Mouse (Mus musculus) kidney, embryonic 15.5 days (tissue): ENCODE results near the gene Tsen15. TPM values are rescaled to one million over a fixed set of nuclear protein-coding genes. Genes with fewer than 3 reads are reported as not detected.

Experiments
- ATAC-seq: fragments of 200-750 bp; cut with Nextera tagmentation; replicated peaks from 2 replicates; pipeline ENCODE4 v1.8.0; 2017; ENCODE audit warnings: moderate TSS enrichment; ENCODE audit not compliant: low FRiP score
- H3K27ac ChIP-seq: fragments of 300-500 bp; sonication (generic); 2 replicates; pipeline ENCODE4 v1.5.1; 2015; ENCODE audit warnings: mild to moderate bottlenecking, inconsistent platforms
- H3K27me3 ChIP-seq: fragments of 300-500 bp; sonication (generic); 2 replicates; pipeline ENCODE4 v1.6.1; 2015; ENCODE audit warnings: inconsistent platforms
- H3K36me3 ChIP-seq: fragments of 300-500 bp; sonication (generic); 2 replicates; pipeline ENCODE4 v1.6.1; 2015; ENCODE audit warnings: inconsistent platforms
- H3K4me1 ChIP-seq: fragments of 300-500 bp; sonication (generic); 2 replicates; pipeline ENCODE4 v1.6.1; 2015; ENCODE audit warnings: inconsistent platforms
- H3K4me2 ChIP-seq: fragments of 300-500 bp; sonication (generic); 2 replicates; pipeline ENCODE4 v1.6.1; 2015; ENCODE audit warnings: moderate library complexity, mild to moderate bottlenecking, inconsistent platforms
- H3K4me3 ChIP-seq: fragments of 300-500 bp; sonication (generic); replicated peaks from 2 replicates; pipeline ENCODE4 v1.5.1; 2015; ENCODE audit warnings: mild to moderate bottlenecking, inconsistent platforms
- H3K9ac ChIP-seq: fragments of 300-500 bp; sonication (generic); 2 replicates; pipeline ENCODE4 v1.6.1; 2015; ENCODE audit warnings: mild to moderate bottlenecking, inconsistent platforms
- H3K9me3 ChIP-seq: fragments of 300-500 bp; sonication (generic); replicated peaks from 2 replicates; pipeline ENCODE4 v1.6.1; 2016; ENCODE audit warnings: inconsistent platforms
- WGBS: fragments of 180-500 bp; shearing (Covaris S2); methylation state at CpG from one replicate; pipeline ENCODE4 v1.1.7; 2015; ENCODE audit warnings: mixed read lengths; 5-methylcytosine and 5-hydroxymethylcytosine counted together
- polyA plus RNA-seq: library from polyadenylated mRNA; unstranded; fragments of >200 nt; fragmentation: Nextera tagmentation; extraction: Ambion mirVana; gene quantifications from 2 replicates; pipeline ENCODE4 v1.2.1, GENCODE M21; 2015

Tsen15 gene
- polyA plus RNA-seq, result 88.5 and 92.0 TPM in 2 replicates

DNA sequence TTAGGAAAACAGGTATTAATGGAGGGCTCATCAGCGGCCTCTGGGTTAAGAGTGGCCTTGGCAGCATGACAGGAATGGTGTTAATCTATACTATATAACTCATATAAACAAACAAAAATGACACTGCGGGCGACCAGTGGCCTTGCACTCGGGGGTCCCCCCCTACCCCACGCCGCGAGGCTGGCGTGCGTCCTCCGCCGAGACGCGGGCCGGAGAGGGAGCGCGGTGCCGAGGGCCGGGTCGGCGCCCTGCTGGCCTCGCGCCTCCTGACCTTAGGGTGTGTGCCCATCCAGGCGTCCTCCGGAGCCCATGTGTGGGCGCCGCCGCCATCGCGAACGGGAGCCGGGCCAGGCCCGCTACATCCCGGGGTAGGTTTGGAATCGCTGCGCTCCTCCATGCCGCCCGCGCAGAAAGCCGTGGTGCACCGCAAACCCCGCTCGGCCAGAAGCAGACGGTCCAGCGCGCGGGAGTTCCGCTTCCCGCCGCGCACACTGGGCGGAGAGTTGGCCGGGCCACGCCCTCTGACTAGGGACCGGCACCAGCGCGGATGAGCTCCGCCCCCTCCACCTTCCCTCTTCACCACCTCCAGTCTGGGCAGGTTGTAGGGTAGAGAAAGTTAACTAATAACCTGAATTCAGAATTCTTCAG is at the start of gene Tsen15:
Tsen15 (minus strand) TSS at position 501 of the 648 bp plus-strand sequence.
- H3K9me3 ChIP-seq, result no peaks in the 10 kb centered on the region
- WGBS, result under 1% methylated on average over 57 of the region's 57 CpGs
- peak within 1 kb of the TSS; percentile 63; the same call in 1 of the 2 replicates for H3K27ac ChIP-seq
- no peaks in the 10 kb centered on the region for H3K27me3 ChIP-seq
- H3K4me2 ChIP-seq, result peak within 1 kb of the TSS; percentile 66
- peak; percentile 98 for ATAC-seq
- peaks cover 9% of the 10 kb centered on the region; the same call in 1 of the 2 replicates for H3K4me1 ChIP-seq
- peaks cover 13% of the 10 kb centered on the region for H3K36me3 ChIP-seq
- peak within 1 kb of the TSS; percentile 88 for H3K9ac ChIP-seq
- H3K4me3 ChIP-seq, result peak within 1 kb of the TSS; percentile 84

- Histone ChIP-seq H3K4me1 (no peaks in the 10 kb centered on the region), H3K4me3 (no peak overlapping the region), H3K27ac (no peak overlapping the region), H3K27me3 (no peaks in the 10 kb centered on the region; the same call in 1 of the 2 replicates), H3K4me2 (no peak overlapping the region), H3K36me3 (no peaks in the 10 kb centered on the region), H3K9ac (no peak overlapping the region), H3K9me3 (no peaks in the 10 kb centered on the region)
- no peak for ATAC-seq
- 76% methylated on average over 4 of the region's 4 CpGs for WGBS
Measured at GRCm38 (mm10) chr1:152434166-152434565, 47.7 kb upstream of the Tsen15 start.

DNA sequence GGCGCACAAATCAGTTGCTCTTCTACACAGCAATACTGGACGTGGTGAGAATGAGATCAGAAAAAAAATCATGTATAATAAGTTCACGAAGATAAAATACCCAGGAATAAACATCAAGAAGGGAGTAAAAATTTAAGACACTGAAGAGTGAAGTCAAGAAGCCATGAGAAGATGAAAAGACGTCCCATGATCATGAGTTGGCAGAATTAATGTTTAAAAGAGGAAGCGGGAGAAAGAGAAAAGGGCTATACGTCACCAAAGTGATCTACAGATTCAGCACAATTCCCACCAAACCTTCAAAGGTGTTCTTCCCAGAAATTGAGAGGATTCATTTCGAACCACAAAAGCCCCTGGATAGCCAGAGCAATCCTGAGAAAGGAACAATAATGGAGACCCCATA is 43.3 kb upstream of the Tsen15 start:
- no peaks in the 10 kb centered on the region for H3K36me3 ChIP-seq
- H3K9me3 ChIP-seq, result no peaks in the 10 kb centered on the region
- no peak overlapping the region for H3K27ac ChIP-seq
- WGBS, result 87% methylated on average over 7 of the region's 7 CpGs
- no peaks in the 10 kb centered on the region; the same call in 1 of the 2 replicates for H3K27me3 ChIP-seq
- no peak for ATAC-seq
- no peak overlapping the region for H3K9ac ChIP-seq
- H3K4me1 ChIP-seq, result no peaks in the 10 kb centered on the region
- no peak overlapping the region for H3K4me3 ChIP-seq
- no peak overlapping the region for H3K4me2 ChIP-seq

GRCm38 (mm10) chr1:152427912-152428581 is 41.6 kb upstream of the Tsen15 start:
- H3K36me3 ChIP-seq, result no peaks in the 10 kb centered on the region
- peaks cover 8% of the 10 kb centered on the region; the same call in 1 of the 2 replicates for H3K27me3 ChIP-seq
- no peak overlapping the region for H3K9ac ChIP-seq
- peaks cover 1% of the 10 kb centered on the region; the same call in 1 of the 2 replicates for H3K4me1 ChIP-seq
- H3K9me3 ChIP-seq, result no peaks in the 10 kb centered on the region
- no peak overlapping the region for H3K4me3 ChIP-seq
- no peak overlapping the region for H3K4me2 ChIP-seq
- no peak for ATAC-seq
- WGBS, result 73% methylated on average over 12 of the region's 12 CpGs
- no peak overlapping the region for H3K27ac ChIP-seq

- Histone ChIP-seq H3K4me3 (no peak overlapping the region), H3K4me2 (no peak overlapping the region), H3K9ac (no peak overlapping the region), H3K27ac (no peak overlapping the region), H3K27me3 (peaks cover 13% of the 10 kb centered on the region; the same call in 1 of the 2 replicates), H3K36me3 (no peaks in the 10 kb centered on the region), H3K9me3 (no peaks in the 10 kb centered on the region), H3K4me1 (peaks cover 4% of the 10 kb centered on the region; the same call in 1 of the 2 replicates)
- ATAC-seq, result no peak
- 72% methylated on average over 3 of the region's 3 CpGs for WGBS
Measured at GRCm38 (mm10) chr1:152423052-152423451, 36.6 kb upstream of the Tsen15 start.

DNA sequence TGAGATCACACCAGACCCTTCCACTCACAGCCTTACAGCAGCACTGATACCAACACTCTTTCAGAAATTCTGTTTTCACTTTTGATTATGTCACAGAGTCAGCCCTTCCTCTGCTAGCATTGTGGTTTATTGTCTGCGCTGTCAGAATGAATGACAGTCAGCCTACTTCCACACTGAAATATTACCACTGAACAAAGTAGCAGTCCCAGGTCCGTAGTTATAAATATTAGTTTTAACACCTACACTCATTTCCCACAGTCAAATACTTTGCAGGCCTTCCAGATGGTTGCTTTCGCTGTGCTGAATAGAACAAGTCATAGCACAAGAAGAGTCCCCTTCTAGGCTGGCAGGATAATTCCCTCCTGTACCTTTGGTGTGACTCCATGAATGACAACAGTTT is 35.8 kb upstream of the Tsen15 start:
- Histone ChIP-seq H3K27me3 (peaks cover 13% of the 10 kb centered on the region; the same call in 1 of the 2 replicates), H3K4me3 (no peak overlapping the region), H3K27ac (no peak overlapping the region), H3K9ac (no peak overlapping the region), H3K9me3 (no peaks in the 10 kb centered on the region), H3K4me1 (peaks cover 10% of the 10 kb centered on the region), H3K36me3 (no peaks in the 10 kb centered on the region), H3K4me2 (no peak overlapping the region)
- WGBS, result 60% methylated on average over 3 of the region's 3 CpGs
- ATAC-seq, result no peak

DNA sequence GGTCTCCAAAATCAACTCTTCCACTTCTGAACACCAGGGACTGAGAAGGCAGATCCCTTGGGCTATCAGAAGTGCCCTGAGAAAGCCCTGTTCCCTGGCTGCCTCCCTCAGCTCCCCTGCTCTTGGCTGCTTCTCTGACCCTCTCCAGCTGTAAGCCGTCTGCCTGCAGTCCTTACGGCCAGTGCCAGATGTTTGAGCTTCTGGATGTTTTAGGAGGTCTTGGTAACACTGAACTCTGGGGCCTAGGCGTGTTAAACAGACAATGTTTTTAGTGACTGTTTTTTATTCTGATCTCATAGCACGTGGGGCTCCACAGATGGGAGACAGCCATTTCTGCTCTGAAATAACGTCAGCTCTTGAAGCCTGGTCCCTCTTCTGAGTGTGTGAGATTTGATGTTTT is 31.1 kb upstream of the Tsen15 start:
- no peak for ATAC-seq
- Histone ChIP-seq H3K27me3 (0 out of 2 replicates have a peak, but pooled peaks cover 6% of the 10 kb centered on the region), H3K4me1 (peaks cover 17% of the 10 kb centered on the region), H3K4me3 (no peak overlapping the region), H3K9ac (no peak overlapping the region), H3K9me3 (no peaks in the 10 kb centered on the region), H3K4me2 (no peak overlapping the region), H3K27ac (peak overlapping the region; percentile 54; the same call in 1 of the 2 replicates), H3K36me3 (no peaks in the 10 kb centered on the region)
- 20% methylated on average over 5 of the region's 5 CpGs for WGBS

GRCm38 (mm10) chr1:152416306-152416904 is 29.9 kb upstream of the Tsen15 start:
- ATAC-seq, result peak; percentile 86

DNA sequence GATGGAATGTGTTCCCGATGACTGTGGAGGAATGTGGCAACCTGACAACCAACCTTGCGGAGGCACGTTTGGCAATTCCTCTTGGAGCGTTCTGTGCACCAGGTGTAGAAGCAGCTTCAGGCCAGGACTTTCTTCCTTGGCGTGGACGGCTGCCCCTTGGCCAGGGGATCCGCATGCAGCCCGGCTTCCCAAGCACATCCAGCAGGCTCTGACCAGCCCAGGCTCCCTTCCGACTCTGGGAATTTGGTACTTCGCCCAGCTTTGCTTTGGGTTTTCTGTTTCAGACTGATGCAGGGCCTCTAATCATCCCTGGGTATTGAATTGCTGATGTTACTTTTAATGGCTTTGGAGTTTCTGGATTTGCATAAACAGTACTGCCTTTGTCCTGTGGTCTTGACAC is 28.0 kb upstream of the Tsen15 start:
- H3K4me1 ChIP-seq, result peaks cover 17% of the 10 kb centered on the region
- no peak overlapping the region for H3K4me3 ChIP-seq
- ATAC-seq, result 0 out of 2 replicates have a peak, but pooled peaks have one; percentile 24
- no peaks in the 10 kb centered on the region for H3K36me3 ChIP-seq
- H3K9ac ChIP-seq, result no peak overlapping the region
- H3K27ac ChIP-seq, result no peak overlapping the region
- H3K27me3 ChIP-seq, result peaks cover 9% of the 10 kb centered on the region; the same call in 1 of the 2 replicates
- H3K9me3 ChIP-seq, result no peaks in the 10 kb centered on the region
- 75% methylated on average over 10 of the region's 10 CpGs for WGBS
- no peak overlapping the region for H3K4me2 ChIP-seq

More at GRCm38 (mm10) chr1:152416306-152416904, 29.9 kb upstream of the Tsen15 start:
- no peak overlapping the region for H3K4me3 ChIP-seq
- H3K27ac ChIP-seq, result 0 out of 2 replicates have a peak overlapping the region, but pooled peaks have one; percentile 54
- H3K9ac ChIP-seq, result no peak overlapping the region
- 0 out of 2 replicates have a peak, but pooled peaks cover 6% of the 10 kb centered on the region for H3K27me3 ChIP-seq
- 43% methylated on average over 13 of the region's 13 CpGs for WGBS
- H3K4me1 ChIP-seq, result peaks cover 17% of the 10 kb centered on the region
- no peaks in the 10 kb centered on the region for H3K36me3 ChIP-seq
- H3K9me3 ChIP-seq, result no peaks in the 10 kb centered on the region
- no peak overlapping the region for H3K4me2 ChIP-seq

- Histone ChIP-seq H3K36me3 (no peaks in the 10 kb centered on the region), H3K9ac (no peak overlapping the region), H3K27me3 (peaks cover 5% of the 10 kb centered on the region; the same call in 1 of the 2 replicates), H3K4me3 (no peak overlapping the region), H3K4me2 (no peak overlapping the region), H3K27ac (no peak overlapping the region), H3K4me1 (peaks cover 17% of the 10 kb centered on the region), H3K9me3 (no peaks in the 10 kb centered on the region)
- no peak for ATAC-seq
- WGBS, result 63% methylated on average over 1 of the region's 1 CpGs
Measured at GRCm38 (mm10) chr1:152413961-152414360, 27.5 kb upstream of the Tsen15 start.

DNA sequence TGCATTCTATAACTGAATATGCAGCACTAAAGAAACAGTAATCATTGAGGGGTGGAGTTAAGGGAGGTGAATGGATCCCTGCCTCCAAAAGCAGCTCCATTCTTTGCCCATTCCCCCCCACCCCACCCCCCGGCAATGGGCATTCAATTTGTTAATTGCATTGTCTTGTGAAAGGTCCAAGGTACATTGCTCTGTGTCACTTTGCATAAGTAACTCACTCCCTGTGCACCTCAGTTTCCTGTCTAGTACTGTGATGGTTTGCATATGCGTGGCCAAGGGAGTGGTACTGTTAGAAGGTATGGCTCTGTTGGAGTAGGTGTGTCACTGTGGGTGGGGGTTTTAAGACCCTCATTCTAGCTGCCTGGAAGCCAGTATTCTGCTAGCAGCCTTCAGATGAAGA is 26.6 kb upstream of the Tsen15 start:
- peaks cover 4% of the 10 kb centered on the region; the same call in 1 of the 2 replicates for H3K27me3 ChIP-seq
- ATAC-seq, result no peak
- no peak overlapping the region for H3K27ac ChIP-seq
- peaks cover 17% of the 10 kb centered on the region for H3K4me1 ChIP-seq
- H3K9me3 ChIP-seq, result no peaks in the 10 kb centered on the region
- no peak overlapping the region for H3K9ac ChIP-seq
- WGBS, result 94% methylated on average over 2 of the region's 2 CpGs
- H3K36me3 ChIP-seq, result no peaks in the 10 kb centered on the region
- no peak overlapping the region for H3K4me3 ChIP-seq
- H3K4me2 ChIP-seq, result no peak overlapping the region

DNA sequence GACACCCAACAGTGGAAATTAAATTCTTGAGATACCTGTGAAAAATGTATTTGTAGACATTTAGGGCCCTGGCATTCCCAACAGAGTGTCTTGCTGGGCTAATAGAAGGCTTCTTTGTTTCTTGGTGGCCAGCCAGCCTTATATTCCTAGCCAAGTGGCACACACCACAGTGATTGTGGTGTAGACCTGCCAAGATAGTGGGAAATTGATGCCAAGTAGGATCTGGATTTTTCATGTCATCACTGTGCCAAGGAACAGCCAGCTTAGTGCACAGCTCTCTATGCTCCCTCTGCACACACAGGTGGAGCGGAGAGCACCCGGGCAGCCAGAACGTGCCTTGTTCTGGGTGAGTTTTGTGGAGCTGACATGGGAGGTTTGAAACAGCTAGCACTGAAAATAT is 24.2 kb upstream of the Tsen15 start:
- no peak overlapping the region for H3K4me2 ChIP-seq
- 92% methylated on average over 3 of the region's 3 CpGs for WGBS
- H3K9me3 ChIP-seq, result no peaks in the 10 kb centered on the region
- peaks cover 4% of the 10 kb centered on the region; the same call in 1 of the 2 replicates for H3K4me1 ChIP-seq
- H3K27me3 ChIP-seq, result peaks cover 12% of the 10 kb centered on the region; the same call in 1 of the 2 replicates
- no peak overlapping the region for H3K27ac ChIP-seq
- no peak for ATAC-seq
- no peak overlapping the region for H3K4me3 ChIP-seq
- no peak overlapping the region for H3K9ac ChIP-seq
- no peaks in the 10 kb centered on the region for H3K36me3 ChIP-seq
